Mouse (Mus musculus) kidney, embryonic 14.5 days (tissue): ENCODE results near the gene Irf3. TPM values are rescaled to one million over a fixed set of nuclear protein-coding genes. Genes with fewer than 3 reads are reported as not detected.

Experiments used
- ATAC-seq: fragments of 200-750 bp; cut with Nextera tagmentation; 2 replicates; pipeline ENCODE4 v1.8.0; 2017; ENCODE audit warnings: moderate number of reproducible peaks, mild to moderate bottlenecking, moderate TSS enrichment, moderate library complexity; ENCODE audit not compliant: low FRiP score, low TSS enrichment
- H3K27ac ChIP-seq: fragments of 300-500 bp; sonication (generic); 2 replicates; pipeline ENCODE4 v1.5.1; 2014; ENCODE audit warnings: low read depth, mild to moderate bottlenecking, low read length, moderate library complexity, mixed read lengths
- H3K27me3 ChIP-seq: fragments of 300-500 bp; sonication (generic); 2 replicates; pipeline ENCODE4 v1.6.1; 2014; ENCODE audit warnings: mild to moderate bottlenecking, low read length; ENCODE audit not compliant: control insufficient read depth, insufficient read depth
- H3K36me3 ChIP-seq: fragments of 300-500 bp; sonication (generic); 2 replicates; pipeline ENCODE4 v1.6.1; 2014; ENCODE audit warnings: low read length, mixed read lengths; ENCODE audit not compliant: control insufficient read depth, insufficient read depth
- H3K4me1 ChIP-seq: fragments of 300-500 bp; sonication (generic); 2 replicates; pipeline ENCODE4 v1.6.1; 2014; ENCODE audit warnings: low read length, mixed read lengths; ENCODE audit not compliant: control insufficient read depth, insufficient read depth
- H3K4me2 ChIP-seq: fragments of 300-500 bp; sonication (generic); replicated peaks from 2 replicates; pipeline ENCODE4 v1.6.1; 2014; ENCODE audit warnings: low read depth, mild to moderate bottlenecking, low read length
- H3K4me3 ChIP-seq: fragments of 300-500 bp; sonication (generic); 2 replicates; pipeline ENCODE4 v1.5.1; 2014; ENCODE audit warnings: mild to moderate bottlenecking, low read length
- H3K9ac ChIP-seq: fragments of 300-500 bp; sonication (generic); 2 replicates; pipeline ENCODE4 v1.6.1; 2014; ENCODE audit warnings: low read depth, mild to moderate bottlenecking, low read length, moderate library complexity
- H3K9me3 ChIP-seq: fragments of 300-500 bp; sonication (generic); 2 replicates; pipeline ENCODE4 v1.6.1; 2016; ENCODE audit warnings: low read length; ENCODE audit not compliant: control insufficient read depth
- WGBS: fragments of 180-500 bp; shearing (Covaris S2); extraction: QIAGEN DNeasy Blood & Tissue Kit; methylation state at CpG from one replicate; pipeline ENCODE4 v1.1.7; 2014; 5-methylcytosine and 5-hydroxymethylcytosine counted together
- polyA plus RNA-seq: library from polyadenylated mRNA; unstranded; fragments of >200 nt; fragmentation: Nextera tagmentation; extraction: Ambion mirVana; gene quantifications from 2 replicates; pipeline ENCODE4 v1.2.1, GENCODE M21; 2014

The Irf3 gene
- polyA plus RNA-seq, 1 experiment from 2014 or later, result 81.6 TPM

- no peak for ATAC-seq
- Histone ChIP-seq H3K36me3 (peaks cover 67% of the 10 kb centered on the region), H3K4me2 (no peak overlapping the region), H3K4me1 (peaks cover 9% of the 10 kb centered on the region; the same call in 1 of the 2 replicates), H3K9ac (no peak overlapping the region), H3K9me3 (no peaks in the 10 kb centered on the region), H3K4me3 (no peak overlapping the region), H3K27me3 (no peaks in the 10 kb centered on the region), H3K27ac (no peak overlapping the region)
- WGBS, result 97% methylated on average over 6 of the region's 6 CpGs
These were observed 14.6 kb downstream of the Irf3 start for GRCm38 (mm10) chr7:45012011-45012410.

- 92% methylated on average over 4 of the region's 4 CpGs for WGBS
- Histone ChIP-seq H3K4me3 (no peak overlapping the region), H3K36me3 (peaks cover 59% of the 10 kb centered on the region), H3K27ac (no peak overlapping the region), H3K9me3 (no peaks in the 10 kb centered on the region), H3K9ac (no peak overlapping the region), H3K27me3 (no peaks in the 10 kb centered on the region), H3K4me1 (peaks cover 9% of the 10 kb centered on the region; the same call in 1 of the 2 replicates), H3K4me2 (no peak overlapping the region)
- no peak for ATAC-seq
These were observed 15.4 kb downstream of the Irf3 start for GRCm38 (mm10) chr7:45012824-45013223.

DNA sequence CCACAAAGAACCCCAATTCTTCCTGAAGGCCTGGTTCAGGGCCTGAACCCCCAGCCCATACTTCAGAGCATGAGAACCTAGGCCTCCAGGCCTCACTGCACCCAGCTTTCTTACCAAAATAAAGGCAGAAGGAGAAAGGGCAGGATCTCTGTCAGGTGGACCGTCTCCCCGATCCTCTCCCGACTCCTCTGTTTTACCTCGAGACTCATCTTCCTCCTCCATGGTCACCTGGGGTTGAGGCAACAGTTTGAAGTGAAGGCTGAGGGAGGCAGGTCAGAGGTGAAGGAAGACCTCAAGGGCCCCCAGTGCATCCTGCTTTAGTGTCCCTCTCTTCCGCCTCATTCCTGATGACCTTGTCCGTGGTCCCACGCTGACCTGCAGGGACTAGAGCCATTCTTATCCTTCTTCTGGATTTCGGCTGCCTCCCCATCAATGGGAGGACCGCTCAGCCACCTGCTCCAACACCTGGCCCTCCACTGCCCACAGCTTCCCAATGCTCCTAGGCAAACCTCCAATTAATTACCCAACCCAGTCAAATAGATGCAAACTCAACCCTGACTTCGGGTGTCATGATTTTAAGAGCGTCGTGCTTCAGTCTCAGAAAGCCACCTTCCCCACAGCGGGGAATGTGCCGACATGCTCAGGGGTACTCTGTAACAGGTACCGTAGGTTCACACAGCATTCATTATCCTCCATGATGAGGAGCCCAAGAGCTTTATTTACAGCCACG lies 16.1 kb downstream of the Irf3 start:
- Histone ChIP-seq H3K36me3 (peaks cover 52% of the 10 kb centered on the region), H3K27ac (no peak overlapping the region), H3K4me3 (no peak overlapping the region), H3K9ac (no peak overlapping the region), H3K4me2 (no peak overlapping the region), H3K27me3 (no peaks in the 10 kb centered on the region), H3K4me1 (peaks cover 10% of the 10 kb centered on the region; the same call in 1 of the 2 replicates), H3K9me3 (no peaks in the 10 kb centered on the region)
- WGBS, result 93% methylated on average over 16 of the region's 16 CpGs
- ATAC-seq, result no peak

DNA sequence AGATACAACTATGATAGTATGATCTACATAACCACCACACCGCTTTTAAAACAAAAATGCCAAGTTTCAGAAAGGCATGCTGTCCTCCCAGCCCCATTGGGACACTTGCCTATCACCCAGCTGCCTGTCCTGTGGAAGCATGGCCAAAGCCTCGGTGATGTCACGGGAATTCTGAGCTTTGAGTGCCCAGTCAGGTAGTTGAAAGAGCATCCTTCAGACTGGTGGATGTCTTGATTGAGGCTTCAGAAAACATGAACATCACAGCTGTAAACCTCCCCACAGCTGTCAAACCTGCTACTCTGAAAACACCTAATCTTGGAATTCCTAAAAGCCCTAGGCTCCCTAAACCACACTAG lies 16.6 kb downstream of the Irf3 start:
- Histone ChIP-seq H3K4me1 (peaks cover 15% of the 10 kb centered on the region; the same call in 1 of the 2 replicates), H3K27me3 (no peaks in the 10 kb centered on the region), H3K36me3 (peaks cover 47% of the 10 kb centered on the region), H3K4me3 (no peak overlapping the region), H3K9me3 (no peaks in the 10 kb centered on the region), H3K4me2 (no peak overlapping the region), H3K27ac (no peak overlapping the region), H3K9ac (peak overlapping the region; percentile 14; the same call in 1 of the 2 replicates)
- no peak for ATAC-seq
- 96% methylated on average over 3 of the region's 3 CpGs for WGBS

GRCm38 (mm10) chr7:45015344-45015956 lies 18.0 kb downstream of the Irf3 start:
- Histone ChIP-seq H3K4me2 (peak overlapping the region; percentile 83), H3K4me3 (peak overlapping the region; percentile 84), H3K27me3 (no peaks in the 10 kb centered on the region), H3K27ac (peak overlapping the region; percentile 81), H3K9me3 (no peaks in the 10 kb centered on the region), H3K9ac (peak overlapping the region; percentile 98), H3K4me1 (peaks cover 20% of the 10 kb centered on the region; the same call in 1 of the 2 replicates), H3K36me3 (peaks cover 33% of the 10 kb centered on the region)
- no peak for ATAC-seq
- under 1% methylated on average over 20 of the region's 20 CpGs for WGBS

GRCm38 (mm10) chr7:45015957-45016612 lies 18.6 kb downstream of the Irf3 start, which contains the start of gene Scaf1:
TSS of gene Scaf1 (minus strand) at chr7:45016363.
- no peaks in the 10 kb centered on the region for H3K27me3 ChIP-seq
- H3K36me3 ChIP-seq, result peaks cover 28% of the 10 kb centered on the region
- peak within 1 kb of the TSS; percentile 83 for H3K4me2 ChIP-seq
- H3K27ac ChIP-seq, result peak within 1 kb of the TSS; percentile 99
- H3K4me1 ChIP-seq, result peaks cover 20% of the 10 kb centered on the region; the same call in 1 of the 2 replicates
- peak within 1 kb of the TSS; percentile 98 for H3K9ac ChIP-seq
- H3K9me3 ChIP-seq, result no peaks in the 10 kb centered on the region
- WGBS, result under 1% methylated on average over 69 of the region's 69 CpGs
- ATAC-seq, result peak; percentile 90
- peak within 1 kb of the TSS; percentile 84 for H3K4me3 ChIP-seq

DNA sequence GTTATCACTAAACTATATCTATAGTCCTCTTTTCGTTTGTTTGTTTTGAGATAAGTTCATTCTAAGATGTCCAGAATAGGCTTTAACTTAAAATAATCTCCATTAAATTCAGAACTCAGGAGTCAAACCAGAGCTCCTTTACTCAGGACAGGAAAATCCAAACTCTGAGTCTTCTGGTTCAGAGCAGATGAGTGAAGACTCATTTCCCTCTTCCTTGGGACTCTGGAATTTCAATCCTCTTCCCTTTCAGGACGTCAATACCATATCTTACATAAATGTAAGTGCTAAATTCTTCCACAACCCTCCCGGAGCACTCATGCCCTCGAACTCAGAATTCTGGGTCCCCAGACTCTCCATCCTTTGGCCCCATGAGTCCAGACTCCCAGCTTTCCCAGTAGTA lies 19.3 kb downstream of the Irf3 start:
- WGBS, result 4% methylated on average over 4 of the region's 4 CpGs
- H3K4me1 ChIP-seq, result peaks cover 20% of the 10 kb centered on the region; the same call in 1 of the 2 replicates
- H3K4me2 ChIP-seq, result peak overlapping the region; percentile 83
- H3K27me3 ChIP-seq, result no peaks in the 10 kb centered on the region
- peak overlapping the region; percentile 84 for H3K4me3 ChIP-seq
- no peak for ATAC-seq
- H3K9me3 ChIP-seq, result no peaks in the 10 kb centered on the region
- H3K36me3 ChIP-seq, result peaks cover 22% of the 10 kb centered on the region
- H3K27ac ChIP-seq, result peak overlapping the region; percentile 99
- peak overlapping the region; percentile 62 for H3K9ac ChIP-seq

GRCm38 (mm10) chr7:45017242-45018061 lies 20.0 kb downstream of the Irf3 start, which contains the start of gene Rras:
TSS of gene Rras (plus strand) at chr7:45017961.
- Histone ChIP-seq H3K4me2 (peak within 1 kb of the TSS; percentile 83), H3K4me3 (peak within 1 kb of the TSS; percentile 84), H3K9me3 (no peaks in the 10 kb centered on the region), H3K27me3 (no peaks in the 10 kb centered on the region), H3K4me1 (peaks cover 20% of the 10 kb centered on the region; the same call in 1 of the 2 replicates), H3K27ac (peak within 1 kb of the TSS; percentile 99), H3K36me3 (peaks cover 15% of the 10 kb centered on the region), H3K9ac (peak within 1 kb of the TSS; percentile 62)
- peak; percentile 91 for ATAC-seq
- 0% methylated on average over 30 of the region's 36 CpGs for WGBS
